Mouse (Mus musculus) left cerebral cortex, adult 9 months (tissue): ENCODE data around the gene Ftcd.

Experiments used
- DNase-seq, 2 experiments: peaks; one replicate each; pipeline ENCODE4 v3.0.0; 2022; ENCODE audit warnings: low spot score in 2 of 2

The Ftcd gene

DNA sequence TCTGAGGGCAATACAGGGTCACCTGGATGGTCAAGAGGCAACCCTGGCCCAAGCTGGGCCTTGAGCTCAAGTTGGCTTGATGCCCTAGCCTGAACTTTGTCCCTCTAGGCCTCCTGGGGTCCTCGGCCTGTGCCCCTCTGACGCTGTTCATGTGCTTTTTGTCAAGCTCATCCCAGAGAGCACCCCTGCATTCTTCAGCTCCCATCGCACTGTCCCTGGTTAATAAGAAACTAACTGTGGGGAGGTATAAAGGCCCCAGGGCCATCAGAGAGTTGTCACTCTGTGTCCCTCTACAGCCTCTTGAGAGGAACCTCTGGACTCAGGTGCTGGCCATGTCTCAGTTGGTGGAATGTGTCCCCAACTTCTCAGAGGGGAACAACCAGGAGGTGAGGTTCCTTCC lies at the start of gene Ftcd:
Ftcd (plus strand) TSS at position 275 of the 400 bp plus-strand sequence.
- no peak for DNase-seq

DNA sequence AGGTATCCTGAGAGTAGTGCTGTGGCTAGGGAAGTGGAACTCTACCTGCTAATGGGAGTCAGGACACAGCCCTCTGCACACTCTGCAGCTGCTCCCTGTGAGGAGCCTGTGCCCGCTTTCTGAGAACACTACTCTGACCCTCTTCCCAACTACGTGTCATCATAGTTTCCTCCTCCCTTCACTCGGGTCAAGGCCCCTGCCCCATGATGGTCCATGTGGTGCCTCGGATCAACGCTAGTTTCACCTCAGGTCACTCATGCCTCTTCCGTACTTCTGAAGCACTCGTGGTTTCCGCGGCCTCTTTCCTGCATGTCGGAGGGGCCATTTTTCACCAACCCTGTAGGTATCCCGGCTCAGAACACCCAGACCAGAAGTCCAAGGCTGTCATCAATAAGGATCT lies 44.5 kb upstream of the Ftcd start:
- no peak for DNase-seq

DNA sequence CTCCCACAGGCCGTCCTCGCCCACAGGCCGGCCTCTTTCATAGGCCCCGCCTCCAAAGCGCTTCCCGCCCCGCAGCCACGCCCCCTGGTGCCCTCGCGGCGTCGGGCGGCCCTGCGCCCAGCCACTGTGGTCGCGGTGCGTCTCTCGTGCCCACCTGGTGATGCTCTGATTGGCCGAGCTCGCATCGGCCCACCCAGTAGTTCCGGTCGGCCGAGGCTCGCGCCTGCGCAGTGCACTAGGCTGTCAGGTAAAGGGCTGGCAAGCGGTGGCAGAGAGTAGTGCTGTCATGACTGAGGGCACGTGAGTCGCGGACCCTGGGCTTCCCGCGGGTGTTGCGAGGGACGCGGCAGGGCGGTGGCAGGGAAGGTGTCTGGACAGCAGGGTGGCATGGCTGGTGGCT lies 44.1 kb upstream of the Ftcd start, which contains the start of gene Lss:
Lss (plus strand) TSS at position 214 of the 400 bp plus-strand sequence.
- peak; percentile 95 to 97 for DNase-seq

DNA sequence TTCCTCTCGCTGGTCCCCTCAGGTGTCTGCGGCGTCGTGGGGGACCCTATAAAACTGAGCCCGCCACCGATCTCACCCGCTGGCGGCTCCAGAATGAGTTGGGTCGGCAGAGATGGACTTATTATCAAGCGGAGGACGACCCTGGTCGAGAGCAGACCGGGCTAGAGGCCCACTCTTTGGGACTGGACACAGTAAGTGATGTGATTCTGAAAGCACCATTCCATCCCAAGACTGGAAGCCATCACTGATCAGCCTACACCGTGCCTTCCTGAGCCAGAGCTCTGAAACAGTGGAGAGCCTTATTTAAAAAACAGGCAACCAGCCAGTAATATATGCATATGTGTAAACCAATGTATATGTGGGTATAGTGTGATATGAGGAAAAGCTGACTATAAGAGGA lies 43.6 kb upstream of the Ftcd start:
- DNase-seq, result no peak

DNA sequence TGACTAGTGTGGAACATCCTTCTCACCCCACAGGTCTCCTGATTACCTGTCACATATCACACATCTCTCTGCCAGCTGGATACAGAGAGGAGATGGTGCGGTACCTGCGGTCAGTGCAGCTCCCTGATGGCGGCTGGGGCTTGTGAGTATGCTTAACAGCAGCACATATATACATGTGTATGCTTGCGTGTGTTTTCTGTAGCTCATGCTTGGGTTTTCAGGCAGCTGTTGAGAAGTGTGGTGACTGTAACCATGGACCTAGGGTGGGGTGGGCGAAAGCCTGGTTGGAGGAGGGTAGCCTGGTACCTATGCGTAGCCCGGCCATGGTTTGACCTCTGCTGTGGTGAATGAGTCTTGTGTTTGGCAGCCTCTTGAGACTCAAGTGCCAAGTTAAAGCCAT lies 39.9 kb upstream of the Ftcd start:
- DNase-seq, result no peak

DNA sequence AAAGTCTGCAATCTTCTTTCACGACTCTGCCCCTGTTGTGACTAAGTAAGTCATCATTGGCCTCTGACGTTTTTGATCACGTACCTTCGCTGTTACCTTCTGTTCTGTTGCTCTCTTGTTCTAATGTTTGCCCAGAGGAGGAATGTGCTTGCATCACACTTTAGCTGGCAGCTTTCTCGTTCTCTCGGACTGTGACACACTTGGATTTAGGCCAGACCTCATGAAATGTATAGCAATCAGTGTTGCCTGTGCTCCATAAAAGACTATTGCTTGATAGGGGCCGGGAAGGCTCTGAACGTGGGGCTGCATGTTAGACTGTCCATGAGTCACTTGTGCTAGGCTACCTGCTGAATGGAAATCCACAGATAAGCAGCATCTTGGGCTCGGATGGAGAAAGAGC lies 37.8 kb upstream of the Ftcd start:
- DNase-seq, result no peak

DNA sequence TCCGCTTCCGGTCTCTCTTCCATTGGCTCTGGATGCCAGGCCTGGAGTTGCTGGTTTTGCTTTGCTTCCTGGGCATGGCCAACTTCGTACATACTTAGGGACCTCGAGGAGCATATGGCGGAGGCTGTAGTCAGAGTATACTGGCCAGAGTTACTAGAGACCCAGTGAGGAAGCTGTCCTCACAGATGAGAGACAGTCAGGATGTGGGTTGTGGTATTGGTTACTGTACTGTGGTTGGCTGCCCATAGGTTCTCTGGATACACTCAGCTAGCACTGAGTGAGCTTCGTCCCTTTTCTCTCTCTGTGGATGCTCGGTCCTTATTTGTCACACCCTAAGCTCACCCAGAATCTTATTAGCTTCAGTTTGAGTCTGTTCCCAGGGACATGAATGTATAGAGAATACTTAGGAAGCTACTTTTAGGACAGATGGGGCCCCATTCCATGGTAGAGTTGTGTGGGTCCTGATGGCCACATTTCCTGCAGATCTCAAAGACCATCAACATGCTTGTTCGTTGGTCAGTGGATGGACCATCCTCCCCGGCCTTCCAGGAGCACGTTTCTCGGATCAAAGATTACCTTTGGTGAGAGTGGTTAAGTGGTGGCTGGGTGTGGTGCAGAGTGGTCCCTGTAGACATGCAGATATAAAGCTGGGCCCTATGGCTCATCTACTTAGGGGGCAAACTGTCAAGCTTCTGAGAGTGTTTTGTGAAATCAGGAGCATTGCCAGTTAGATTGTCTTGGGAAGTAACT lies 33.9 kb upstream of the Ftcd start:
- no peak for DNase-seq

DNA sequence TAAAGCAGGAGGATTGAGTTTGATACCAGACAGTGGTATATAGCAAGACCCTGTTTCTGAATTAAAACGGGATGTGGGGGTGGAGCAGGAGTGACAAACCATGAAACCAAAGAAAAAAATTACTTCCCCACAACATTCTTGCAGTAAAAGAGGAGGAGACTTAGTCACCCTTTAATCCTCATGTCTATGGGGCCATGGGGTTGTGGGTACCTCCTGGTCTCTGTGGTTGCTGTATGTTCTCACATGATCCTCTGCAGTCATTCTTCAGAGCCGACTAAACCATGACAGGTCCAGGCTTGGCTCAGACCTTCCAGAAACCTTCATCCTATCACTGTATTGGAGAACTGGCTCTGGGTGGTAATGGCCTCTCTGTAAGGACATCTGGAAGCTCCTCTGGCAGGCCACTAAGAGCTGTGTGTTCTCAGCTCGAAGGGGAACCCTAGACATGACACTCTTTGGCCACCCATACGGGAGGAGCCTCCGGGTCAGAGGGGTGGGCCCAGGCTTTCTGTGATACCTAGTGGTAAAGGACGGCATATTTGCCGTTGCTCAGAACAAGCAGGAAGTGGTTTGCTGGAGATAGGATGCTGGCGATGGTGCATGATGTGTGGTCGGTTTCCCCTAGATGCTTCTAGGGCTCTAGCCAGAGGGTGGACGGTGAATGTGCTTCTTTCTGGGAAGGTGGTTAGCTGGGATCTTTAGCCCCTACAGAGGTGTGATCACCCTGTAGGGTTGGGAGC lies 32.6 kb upstream of the Ftcd start:
- DNase-seq, result no peak

DNA sequence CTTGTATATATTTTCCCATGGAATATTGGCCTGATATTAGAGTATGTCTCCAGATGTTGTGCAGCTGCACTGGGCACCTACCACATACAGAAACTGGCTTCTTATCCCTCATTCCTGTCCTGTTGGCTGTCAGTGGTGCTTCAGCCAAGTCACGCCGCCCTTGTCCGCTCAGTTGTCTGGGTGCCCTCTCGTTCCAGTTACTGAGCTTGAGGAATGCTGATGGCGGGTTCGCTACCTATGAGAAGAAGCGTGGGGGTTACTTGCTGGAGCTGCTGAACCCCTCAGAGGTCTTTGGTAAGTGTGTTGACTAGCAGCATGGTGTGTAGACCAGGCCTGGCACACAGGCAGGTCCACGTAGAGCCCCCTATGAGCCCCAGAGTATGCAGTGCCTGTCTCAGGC lies 28.9 kb upstream of the Ftcd start:
- DNase-seq, result no peak

DNA sequence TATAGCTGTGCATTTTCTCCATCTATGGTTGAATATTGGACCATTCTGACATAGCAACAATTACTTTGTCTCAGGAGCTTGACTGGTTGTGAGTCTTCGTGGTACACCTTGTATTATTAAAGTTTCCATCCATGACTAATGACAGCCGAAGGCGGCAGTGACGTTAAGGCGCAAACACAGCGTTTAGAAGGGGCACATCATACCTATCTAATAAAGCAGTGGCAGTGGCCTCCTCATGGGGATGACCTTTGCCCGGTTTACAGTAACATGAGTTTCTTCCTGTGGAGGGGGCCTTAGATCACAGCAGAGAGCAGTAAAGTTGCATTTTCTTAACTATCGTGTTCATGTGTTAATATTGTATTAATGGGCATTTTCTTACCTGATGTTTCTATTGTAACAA lies 27.2 kb upstream of the Ftcd start:
- DNase-seq, result no peak

DNA sequence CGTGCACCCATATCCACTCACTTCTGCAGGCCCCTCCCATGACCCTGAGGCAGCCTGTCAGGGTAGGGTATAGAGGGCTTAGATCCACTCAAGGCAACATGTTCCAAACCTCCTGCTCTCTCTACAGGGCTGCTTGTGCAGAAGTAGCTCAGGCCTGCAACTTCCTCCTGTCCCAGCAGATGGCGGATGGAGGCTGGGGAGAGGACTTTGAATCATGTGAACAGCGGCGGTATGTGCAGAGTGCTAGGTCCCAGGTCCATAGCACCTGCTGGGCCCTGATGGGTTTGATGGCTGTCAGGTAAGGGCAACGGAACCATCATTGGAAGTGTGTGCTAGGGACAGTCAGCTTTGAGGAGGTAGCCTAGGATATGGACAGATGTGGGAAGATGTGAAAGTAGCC lies 25.0 kb upstream of the Ftcd start:
- no peak for DNase-seq

DNA sequence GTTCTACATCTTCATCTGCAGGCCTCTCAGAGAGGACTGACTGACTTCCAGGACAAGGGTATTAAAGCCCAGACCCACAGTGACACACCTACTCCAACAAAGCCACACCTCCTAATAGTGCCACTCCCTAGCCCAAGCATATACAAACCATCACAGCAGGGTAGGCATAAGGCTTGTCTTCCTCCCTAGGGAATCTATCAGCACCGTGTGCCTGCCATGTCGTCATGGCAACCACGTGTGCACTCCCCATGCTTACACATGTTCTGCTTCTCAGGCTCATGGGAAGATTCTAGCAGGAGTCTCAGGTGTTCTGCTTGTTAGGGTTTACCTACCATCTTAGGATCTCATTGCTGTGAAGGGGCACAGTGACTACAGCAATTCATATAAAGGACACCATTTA lies 23.9 kb upstream of the Ftcd start:
- no peak for DNase-seq

DNA sequence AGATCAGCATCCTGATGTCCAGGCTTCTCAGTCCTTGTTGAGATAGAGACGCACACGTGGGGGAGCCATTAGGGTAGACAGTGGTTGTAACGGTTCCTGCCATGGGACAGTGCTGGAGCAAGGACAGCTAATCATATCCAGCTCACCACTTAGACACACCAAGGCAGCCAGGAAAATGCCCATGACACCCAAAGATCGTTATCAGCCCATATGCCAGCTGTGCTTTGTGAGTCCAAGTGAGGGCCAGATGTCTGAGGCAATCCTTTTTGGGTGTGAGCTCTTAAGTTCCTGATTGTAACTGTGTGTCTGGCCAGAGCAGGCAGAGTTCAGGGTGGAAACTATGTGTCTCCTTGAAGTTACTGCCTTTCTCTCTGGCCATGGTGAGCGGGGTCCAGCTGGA lies 21.4 kb upstream of the Ftcd start:
- DNase-seq, result no peak

DNA sequence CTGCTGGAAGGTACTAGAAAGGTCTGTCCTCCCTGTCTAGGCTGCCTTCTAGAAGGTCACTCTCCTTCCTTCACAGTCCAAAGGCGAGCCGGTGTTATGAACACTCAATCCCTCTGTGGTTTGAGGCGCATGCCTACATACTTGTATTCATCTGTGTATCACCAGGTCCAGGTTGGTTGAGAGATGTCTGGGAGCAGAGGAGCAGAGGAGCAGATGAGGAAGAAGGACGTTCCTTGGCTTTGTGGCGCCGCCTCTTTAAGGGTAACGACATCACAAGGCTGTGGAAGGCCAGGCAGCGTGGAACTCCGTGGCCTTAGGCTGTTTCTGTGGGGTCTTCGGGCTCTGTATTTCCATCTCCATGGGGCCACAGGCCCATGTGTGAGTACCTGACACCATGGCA lies 13.5 kb upstream of the Ftcd start, which contains the start of gene Spatc1l:
Spatc1l (plus strand) TSS at position 301 of the 400 bp plus-strand sequence.
- no peak for DNase-seq

DNA sequence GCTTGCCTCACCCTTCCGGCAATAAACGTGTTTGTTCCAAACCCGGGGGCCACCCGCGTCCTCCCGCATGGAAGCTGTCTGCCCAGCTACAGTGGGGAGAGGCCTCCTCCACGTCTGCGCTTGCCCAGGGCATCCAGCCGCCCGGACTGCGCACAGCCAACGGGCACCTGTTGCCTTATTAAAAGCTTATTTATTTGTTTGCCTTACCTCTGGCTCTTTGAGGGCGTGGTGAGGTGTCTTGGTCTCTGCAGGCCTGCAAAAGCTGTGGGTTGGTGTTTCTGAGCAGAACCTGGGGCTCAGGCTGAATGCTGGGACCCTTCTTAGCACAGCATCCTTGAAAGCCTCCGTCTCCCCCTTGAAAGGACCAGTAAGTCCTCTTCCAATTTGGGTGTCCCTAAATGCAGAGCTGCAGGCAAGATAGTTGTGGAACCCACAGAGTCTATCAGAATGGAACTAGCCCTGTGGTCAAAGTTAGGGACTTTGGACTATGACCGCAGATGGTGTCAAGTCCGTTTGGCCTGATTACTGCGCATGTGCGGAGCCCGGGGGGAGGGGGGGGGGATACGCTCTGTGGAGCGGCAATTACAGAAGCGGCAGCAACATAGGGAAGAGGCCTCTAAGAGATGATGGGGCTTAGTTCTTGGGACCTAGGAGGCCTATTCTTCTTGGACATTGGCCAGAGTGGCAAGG lies 5.3 kb upstream of the Ftcd start:
- no peak for DNase-seq

DNA sequence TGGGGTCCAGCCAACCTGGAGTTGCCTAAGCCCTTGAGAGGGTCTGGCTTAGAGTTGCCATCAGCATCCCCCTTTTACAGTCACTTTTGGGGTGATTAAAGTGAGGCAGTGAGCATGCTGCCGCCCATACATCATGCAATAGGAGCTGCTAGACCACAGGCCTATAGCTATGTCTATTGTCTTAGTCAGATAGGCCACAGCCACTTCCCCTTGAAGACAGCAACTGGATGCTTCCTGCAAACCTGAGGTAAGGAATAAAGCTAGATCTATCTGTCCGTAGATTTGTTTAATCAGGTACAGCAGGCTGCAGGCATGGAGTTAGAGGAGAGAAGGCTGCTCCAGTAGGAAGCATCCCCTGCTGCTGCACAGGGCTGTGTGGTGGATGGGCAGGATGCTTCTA lies 4.4 kb upstream of the Ftcd start:
- no peak for DNase-seq

DNA sequence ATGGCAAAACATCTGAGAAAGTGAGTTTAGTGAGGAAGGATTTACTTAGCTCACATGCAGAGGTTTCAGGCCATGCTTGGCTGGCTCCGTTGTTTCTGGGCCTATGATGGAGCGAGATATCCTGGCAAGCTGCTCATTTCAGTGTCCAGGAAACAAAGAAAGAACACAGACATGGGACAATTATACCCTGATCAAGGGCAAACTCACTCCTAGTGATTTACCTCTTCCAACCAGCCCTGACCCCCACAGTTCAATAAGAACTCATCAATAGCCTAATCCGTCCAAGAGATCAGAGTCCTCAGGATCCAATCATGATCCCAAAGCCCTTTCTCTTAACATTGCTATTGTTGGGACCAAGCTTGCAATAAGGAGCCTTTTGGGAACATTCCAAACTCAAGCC lies 3.3 kb upstream of the Ftcd start:
- no peak for DNase-seq

DNA sequence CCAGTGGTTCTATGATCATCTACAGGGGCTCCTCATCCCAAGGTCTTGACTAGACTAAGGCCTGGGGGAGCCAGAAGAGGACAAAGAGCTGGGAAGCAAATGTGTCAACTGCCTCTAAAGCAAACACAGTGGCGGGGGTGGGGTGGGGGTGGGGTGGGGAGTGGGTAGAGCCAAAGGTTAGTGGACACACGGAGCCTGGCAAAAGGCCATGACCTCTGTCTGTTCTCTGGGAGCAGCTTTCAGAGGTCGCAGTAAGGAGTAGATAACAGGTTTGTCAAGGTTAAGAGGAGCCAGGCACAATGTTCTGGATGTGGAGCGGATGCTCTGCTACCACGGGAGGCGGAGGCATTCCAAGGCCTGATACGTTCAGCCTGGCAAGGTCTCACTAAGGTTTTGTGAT lies 1.5 kb downstream of the Ftcd start:
- no peak for DNase-seq

DNA sequence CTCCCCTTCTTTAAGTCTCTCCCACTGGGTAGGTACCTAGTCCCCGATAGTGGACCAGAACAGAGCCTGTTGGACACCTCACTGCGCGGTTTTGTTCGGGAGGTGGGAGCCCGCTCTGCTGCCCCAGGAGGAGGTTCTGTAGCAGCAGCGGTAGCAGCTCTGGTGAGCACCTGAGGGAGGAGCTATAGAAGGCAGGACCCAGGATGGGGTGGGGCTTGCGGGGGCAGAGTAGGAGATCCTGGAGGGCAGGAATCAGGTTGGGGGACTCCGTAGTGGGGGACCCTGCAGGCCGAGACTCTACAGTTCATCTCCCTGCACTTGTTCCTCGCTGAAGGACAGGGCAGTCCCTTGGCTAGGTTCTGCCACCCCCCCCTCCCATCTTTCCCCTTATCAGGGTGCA lies 8.7 kb downstream of the Ftcd start:
- no peak for DNase-seq

DNA sequence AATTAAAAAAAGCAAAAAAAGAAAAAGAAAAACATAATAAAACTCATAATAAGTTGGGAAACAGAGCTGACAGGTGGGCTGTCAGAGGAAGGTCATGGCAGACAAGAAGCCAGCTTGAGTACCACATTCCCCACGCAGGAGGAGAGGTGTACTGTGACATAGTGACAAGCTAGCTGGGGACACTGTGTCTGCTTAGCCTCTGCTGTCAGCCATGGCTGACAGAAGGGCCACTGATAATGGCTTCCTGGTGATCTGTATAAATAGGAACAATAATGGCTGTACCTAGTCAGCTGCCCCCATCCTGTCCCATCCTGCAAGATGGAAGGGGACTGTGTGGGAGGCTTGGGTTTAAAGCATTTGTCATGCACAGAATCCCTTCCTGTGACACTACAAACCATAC lies 10.7 kb downstream of the Ftcd start:
- no peak for DNase-seq

DNA sequence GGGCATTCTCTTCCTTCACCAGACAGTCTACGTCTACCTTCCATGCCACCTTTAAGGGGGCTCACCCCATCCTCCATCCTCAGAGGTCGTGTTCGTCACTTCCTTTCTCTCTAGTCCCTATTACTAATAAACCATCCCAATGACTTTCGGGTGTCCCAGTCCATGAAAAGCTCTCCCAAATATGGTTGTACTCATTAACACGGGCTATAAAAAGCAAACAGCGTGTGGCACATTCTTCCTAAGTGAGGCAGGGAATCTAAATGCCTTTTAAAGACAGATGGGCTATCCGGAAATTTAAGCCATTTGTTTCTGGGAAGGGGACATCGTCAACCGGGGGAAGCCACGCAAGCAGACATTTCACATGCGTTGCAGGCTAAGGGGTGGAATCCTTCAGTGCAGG lies 14.7 kb downstream of the Ftcd start:
- no peak for DNase-seq

DNA sequence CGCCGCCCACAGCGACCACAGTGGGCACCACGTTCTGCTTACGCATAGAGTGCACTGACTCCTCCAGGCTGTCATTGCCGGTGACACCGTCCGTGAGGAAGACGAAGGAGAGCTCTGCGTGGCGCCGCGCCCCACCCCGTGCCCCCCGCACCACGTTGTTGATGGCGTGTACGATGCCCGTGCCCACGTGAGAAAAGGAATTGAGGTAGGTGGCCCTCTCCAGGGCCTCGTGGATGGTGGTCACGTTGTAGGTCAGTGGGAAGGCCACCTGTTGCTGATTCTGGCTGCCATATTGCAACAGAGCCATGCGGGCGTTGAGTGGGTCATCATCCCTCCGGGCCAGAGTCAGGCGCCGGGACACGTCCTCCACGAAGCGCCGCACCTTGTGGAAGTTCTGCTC lies 20.9 kb downstream of the Ftcd start:
- DNase-seq, result no peak

DNA sequence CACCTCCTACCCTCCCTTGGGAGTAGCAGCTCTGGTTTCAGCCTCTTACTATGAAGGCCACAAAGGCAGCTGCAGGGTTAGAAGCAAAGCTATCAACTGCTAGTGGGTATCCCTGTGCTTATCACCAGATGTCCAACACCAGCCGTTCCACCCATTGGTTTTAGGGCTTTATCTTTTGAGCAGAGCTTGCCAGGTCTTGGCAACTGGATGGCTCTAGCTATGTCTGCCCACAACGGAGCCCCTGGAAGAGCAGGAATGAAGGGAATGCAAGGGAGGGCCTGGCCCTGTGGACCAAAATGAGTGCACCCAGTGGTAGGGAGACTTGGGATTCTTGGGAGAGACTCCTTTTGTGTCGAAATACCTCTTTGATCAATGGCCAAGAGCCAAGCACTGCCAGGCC lies 27.2 kb downstream of the Ftcd start:
- no peak for DNase-seq
